In the genomic region with DNA sequence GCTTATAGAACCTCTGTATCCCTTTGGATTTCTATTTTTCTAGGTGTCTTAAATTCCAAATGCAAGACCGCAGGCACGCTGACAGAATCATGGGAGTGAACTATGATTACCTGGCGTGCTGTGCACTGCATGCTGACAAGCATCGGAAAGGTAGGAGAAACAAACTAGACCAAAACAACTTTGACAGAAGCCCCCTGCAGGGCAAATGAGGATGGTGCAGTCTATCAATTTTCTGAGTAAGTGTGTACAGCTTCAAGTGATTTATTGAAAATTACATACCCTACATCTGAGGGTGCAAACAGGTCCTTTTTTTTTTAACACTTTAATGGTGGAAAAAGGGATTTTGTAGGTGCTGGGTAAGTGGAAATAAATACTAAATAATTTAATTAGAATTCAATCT, we compare ENCODE assay signal across 10 mouse cellular contexts.
DNase-seq lines count a peak whose midpoint lies in the region; ATAC-seq and TF ChIP-seq lines count a peak whose summit lies in the region.
"Had no signal": no experiment of that assay in that cellular context is flagged by ENCODE, and none has a peak within 500 bp of the region (broad histone marks: within the 10 kb centered on the region; RNA-seq: fewer than 3 reads in every experiment).

No protein-coding gene starts in this region.

- H3K27ac ChIP-seq in kidney, postnatal 0 days, result no peak overlapping the region

- no peak for DNase-seq in kidney, postnatal 0 days (ENCODE audit: low spot score)
- no peak for DNase-seq in kidney, postnatal 14 days
- DNase-seq in A20 (ENCODE audit: low read depth, low spot score) (peak; percentile 40), G1E (ENCODE audit: low spot score) (peak; percentile 4)
- no peak for DNase-seq in natural killer cell, adult 2 months (ENCODE audit: low spot score in 2 of 2)
- DNase-seq in left cerebral cortex, adult 8-10 months (ENCODE audit: low spot score in 2 of 2), result no peak
- DNase-seq: cerebellum, adult 2 months; gastrocnemius, postnatal 14 days had no signal

- no peak overlapping the region for H3K4me2 ChIP-seq in kidney, postnatal 0 days (ENCODE audit: low read length)

- peak; percentile 49 for TF ChIP-seq CTCF in kidney, postnatal 0 days (IDR thresholded peaks at IDR 0.05; ENCODE audit: low read depth)
- peak; percentile 35; the same call in 1 of the 2 replicates for TF ChIP-seq CTCF in G1E (IDR thresholded peaks at IDR 0.05; ENCODE audit: low read depth, low read length)

- ATAC-seq in kidney, postnatal 0 days (replicated peaks; ENCODE audit: low FRiP score, low read depth), result no peak
- peak; percentile 54; the same call in 1 of the 2 replicates for ATAC-seq in G1E (ENCODE audit: extremely low read depth, insufficient number of reproducible peaks, low FRiP score, poor library complexity, severe bottlenecking)
- peak; percentile 80 for ATAC-seq in megakaryocyte progenitor cell, adult 5-6 weeks (replicated peaks; ENCODE audit: poor library complexity)
- ATAC-seq: midbrain, embryonic 16.5 days had no signal

- no peaks in the 10 kb centered on the region for H3K4me1 ChIP-seq in kidney, postnatal 0 days (replicated peaks; ENCODE audit: insufficient read depth, low read length)
- no peaks in the 10 kb centered on the region for H3K4me1 ChIP-seq in G1E (ENCODE audit: insufficient read depth, low read depth, low read length)

- H3K27me3 ChIP-seq in kidney, postnatal 0 days (ENCODE audit: insufficient read depth, low read length), result no peaks in the 10 kb centered on the region
- no peaks in the 10 kb centered on the region; the same call in 1 of the 2 replicates for H3K27me3 ChIP-seq in G1E (ENCODE audit: insufficient read depth, low read length)

- 78% methylated on average over 4 of the region's 4 CpGs for whole genome bisulfite sequencing in kidney, postnatal 0 days

- H3K36me3 ChIP-seq in kidney, postnatal 0 days (ENCODE audit: insufficient read depth, low read length), result no peaks in the 10 kb centered on the region
- H3K36me3 ChIP-seq in G1E (replicated peaks), result no peaks in the 10 kb centered on the region

- no peaks in the 10 kb centered on the region for H3K9me3 ChIP-seq in kidney, postnatal 0 days (replicated peaks; ENCODE audit: low read length)
- H3K9me3 ChIP-seq in G1E (replicated peaks), result no peaks in the 10 kb centered on the region

- no peak overlapping the region for H3K4me3 ChIP-seq in kidney, postnatal 0 days (replicated peaks; ENCODE audit: low read depth, low read length)
- H3K4me3 ChIP-seq in G1E (ENCODE audit: low read depth, low read length), result no peak overlapping the region

- H3K9ac ChIP-seq in kidney, postnatal 0 days (ENCODE audit: low read depth, low read length), result no peak overlapping the region

Comparison
In these comparisons a context has a peak if more than half of its experiments do, and no peak if none do; other contexts are left out.
1. DNase-seq: peak in A20 (single experiment) and G1E (single experiment); none in kidney, postnatal 0 days (single experiment), kidney, postnatal 14 days (single experiment), natural killer cell, adult 2 months (0 of 2) and left cerebral cortex, adult 8-10 months (0 of 2).